Mouse (Mus musculus) gastrocnemius, adult 2 months (tissue): ENCODE measurements around the gene Maml2. TPM values are rescaled to one million over a fixed set of nuclear protein-coding genes. Genes with fewer than 3 reads are reported as not detected.

Source experiments
- DNase-seq: peaks from one replicate; pipeline ENCODE4 v3.0.0; 2022
- H3K27ac ChIP-seq: fragments of 200-600 bp; 2 replicates; pipeline ENCODE4 v1.8.1; 2022; ENCODE audit warnings: mild to moderate bottlenecking
- H3K4me3 ChIP-seq: fragments of 200-600 bp; 2 replicates; pipeline ENCODE4 v1.8.1; 2022; ENCODE audit warnings: mild to moderate bottlenecking, moderate library complexity
- CTCF ChIP-seq: fragments of 200-600 bp; IDR thresholded peaks from 2 replicates; pipeline ENCODE4 v1.8.1; 2022; ENCODE audit warnings: antibody characterized with exemption, mild to moderate bottlenecking, moderate library complexity
- intact Hi-C: fragments of 180-260 bp; cut with DNase I; formaldehyde crosslinking; loops from one replicate; pipeline ENCODE4 v1.15.1; 2025
- long read RNA-seq, 2 experiments: library from polyadenylated mRNA; stranded (forward); transcript quantifications; one replicate each; pipeline ENCODE4 v2.0.0; 2021
- total RNA-seq, 2 experiments: library from RNA; stranded (reverse); gene quantifications; 2 replicates each; pipeline ENCODE4 v1.2.3; 2021

Maml2 gene
- total RNA-seq = 1 to 10 TPM; 2.9 to 3.0 TPM
- long read RNA-seq, experiment 1 = 0 reads
- long read RNA-seq, experiment 2, partial matches to known transcripts = 0 of 1 reads
- long read RNA-seq, experiment 2, other reads (novel, unspliced or antisense) = 0 of 1 reads

DNA sequence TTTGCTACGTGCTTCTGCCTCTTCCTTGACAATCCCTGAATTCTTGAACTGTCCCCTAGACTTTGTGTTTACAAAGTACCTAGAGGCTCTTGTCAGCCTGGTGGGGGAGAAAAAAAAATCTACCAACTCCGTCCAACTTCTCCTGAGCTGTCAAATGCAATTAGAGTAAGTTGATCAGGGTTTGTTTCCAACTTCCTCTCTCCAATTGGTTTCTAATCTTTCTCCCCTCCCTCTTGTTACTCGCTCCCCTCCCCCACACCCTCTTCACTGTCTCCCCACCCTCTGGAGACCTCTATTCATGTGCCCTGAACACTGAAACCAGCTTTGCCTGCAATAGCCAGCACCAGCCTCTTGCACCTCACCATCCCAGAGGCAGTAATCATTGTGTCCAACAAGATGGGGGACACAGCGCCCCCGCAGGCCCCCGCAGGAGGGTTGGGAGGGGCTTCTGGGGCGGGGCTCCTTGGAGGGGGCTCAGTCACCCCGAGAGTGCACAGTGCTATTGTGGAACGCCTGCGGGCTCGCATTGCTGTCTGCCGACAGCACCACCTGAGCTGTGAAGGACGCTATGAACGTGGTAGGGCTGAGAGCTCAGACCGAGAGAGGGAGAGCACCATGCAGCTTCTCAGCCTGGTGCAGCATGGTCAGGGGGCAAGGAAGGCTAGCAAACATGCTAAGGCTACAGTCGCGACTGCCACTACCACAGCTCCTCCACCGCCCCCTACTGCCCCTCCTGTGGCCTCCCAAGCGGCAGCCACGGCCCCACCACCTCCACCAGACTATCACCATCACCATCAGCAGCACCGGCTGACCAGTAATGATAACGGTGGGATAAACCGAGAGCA is at the start of gene Maml2:
Maml2 (plus strand) TSS at position 290 of the 845 bp plus-strand sequence.
- DNase-seq = peak; percentile 64
- Histone ChIP-seq H3K27ac (peak within 1 kb of the TSS; percentile 86), H3K4me3 (peak within 1 kb of the TSS; percentile 86)
- TF ChIP-seq CTCF = peak; percentile 24
- intact Hi-C loops = loop anchor here (2.0 to 5.0 kb wide), 4 partner anchors 51 to 419 kb away; partner anchors contain the start of genes Ccdc82 and Jrkl

DNA sequence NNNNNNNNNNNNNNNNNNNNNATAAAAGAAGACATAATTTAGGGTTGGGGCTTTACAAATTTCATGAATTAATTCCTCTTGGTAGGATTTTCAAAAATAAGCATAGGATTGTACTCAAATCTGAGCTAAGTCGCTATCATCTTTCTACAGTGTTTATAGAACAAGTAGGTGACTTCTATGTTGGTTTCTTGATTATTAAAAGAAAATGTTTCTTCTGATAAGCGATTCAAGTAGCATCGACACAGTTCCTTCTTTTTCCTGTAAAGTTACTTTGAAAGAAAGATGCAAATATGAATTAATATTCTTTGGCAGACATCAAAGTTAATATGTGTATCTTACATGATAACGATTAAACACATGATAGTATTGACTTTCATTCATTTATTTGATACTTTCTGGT is 49.7 kb upstream of the Maml2 start:
- TF ChIP-seq CTCF = no peak
- Histone ChIP-seq H3K4me3 (no peak overlapping the region), H3K27ac (no peak overlapping the region)
- intact Hi-C loops = loop anchor here (5.0 to 10.0 kb wide), 2 partner anchors 49 to 577 kb away; partner anchors contain the start of genes Cep57, Fam76b and Maml2
- no peak for DNase-seq

DNA sequence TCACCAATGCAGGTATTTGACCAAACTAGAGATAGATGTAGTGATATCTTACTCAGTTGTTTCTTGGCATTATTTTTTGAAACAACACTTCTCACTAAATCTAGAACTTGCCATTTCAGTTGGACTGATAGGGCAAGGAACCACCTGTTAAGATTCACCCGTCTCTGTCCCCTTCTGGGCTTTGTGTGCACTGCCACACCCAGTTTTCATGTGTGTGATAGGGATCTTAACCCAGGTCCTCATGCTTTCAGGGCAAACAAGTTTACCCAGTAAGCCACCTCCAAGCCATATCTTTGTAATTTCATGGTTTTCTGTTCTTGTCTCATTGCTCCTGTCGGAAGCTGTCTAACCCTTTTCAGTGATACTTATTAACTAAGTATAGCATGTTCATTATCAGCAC is 46.5 kb upstream of the Maml2 start:
- DNase-seq = no peak
- no peak for TF ChIP-seq CTCF
- intact Hi-C loops = no loop called here

DNA sequence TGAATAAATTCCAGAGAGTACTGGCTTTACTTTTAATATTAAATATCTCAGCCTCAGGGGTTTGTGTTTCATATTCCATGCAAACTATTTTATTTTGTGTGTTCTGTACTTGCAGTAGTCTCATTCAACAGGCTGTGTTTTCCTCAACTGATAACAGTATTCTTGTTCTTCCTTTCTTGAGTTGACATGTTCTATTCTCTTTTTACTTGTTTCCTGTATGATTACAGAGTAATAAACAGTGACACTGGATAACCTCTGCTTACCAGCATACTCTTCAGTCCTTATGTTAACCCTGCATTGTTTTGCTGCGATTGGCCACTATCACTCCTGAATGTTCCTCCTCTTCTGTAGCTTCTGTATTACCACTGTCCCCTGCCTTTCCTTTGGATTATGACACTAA is 41.0 kb upstream of the Maml2 start:
- Histone ChIP-seq H3K4me3 (no peak overlapping the region), H3K27ac (no peak overlapping the region)
- DNase-seq = no peak
- intact Hi-C loops = no loop called here
- TF ChIP-seq CTCF = no peak

More for the DNA sequence above, 46.5 kb upstream of the Maml2 start:
- Histone ChIP-seq H3K27ac (no peak overlapping the region), H3K4me3 (no peak overlapping the region)

DNA sequence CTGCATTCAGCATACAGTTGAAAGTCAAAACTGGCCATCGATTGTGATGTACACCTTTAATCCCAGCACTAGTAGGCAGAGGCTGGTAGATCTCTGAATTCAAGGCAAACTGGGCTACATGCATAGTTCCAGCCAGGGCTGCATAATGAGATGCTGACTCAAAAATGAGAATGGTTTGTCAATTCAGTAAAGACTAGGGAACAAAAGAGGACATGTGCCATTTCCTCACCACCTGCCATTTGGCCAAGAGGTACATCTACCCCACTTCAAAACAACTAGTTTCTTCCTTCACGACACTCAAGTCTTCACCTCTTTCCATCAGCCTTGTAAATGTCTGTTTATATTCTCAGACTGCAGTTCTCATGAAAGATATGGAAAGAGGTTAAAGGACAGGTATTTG is 39.6 kb upstream of the Maml2 start:
- H3K27ac ChIP-seq = no peak overlapping the region
- no peak overlapping the region for H3K4me3 ChIP-seq
- TF ChIP-seq CTCF = no peak
- intact Hi-C loops = no loop called here
- DNase-seq = no peak

DNA sequence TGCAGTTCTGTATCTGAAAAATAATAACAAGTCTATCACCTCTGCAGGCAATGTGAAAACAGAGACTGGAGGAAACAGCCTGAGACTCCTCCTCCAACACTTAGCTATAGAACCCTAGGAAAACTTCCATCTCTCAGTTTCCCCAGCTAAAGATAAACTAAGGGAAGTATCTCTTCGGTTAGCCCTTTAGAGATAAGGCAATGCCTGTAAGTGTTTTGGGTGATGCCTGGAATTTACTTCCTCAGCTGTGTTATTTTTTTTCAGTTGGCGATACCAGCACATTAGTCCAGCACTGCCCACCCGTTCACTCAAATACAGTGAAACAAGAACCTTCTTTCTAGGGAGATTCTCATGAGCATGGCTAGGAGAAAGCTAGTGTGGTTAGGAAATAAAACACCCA is 36.8 kb upstream of the Maml2 start:
- Histone ChIP-seq H3K4me3 (no peak overlapping the region), H3K27ac (no peak overlapping the region)
- no peak for DNase-seq
- intact Hi-C loops = no loop called here
- no peak for TF ChIP-seq CTCF

DNA sequence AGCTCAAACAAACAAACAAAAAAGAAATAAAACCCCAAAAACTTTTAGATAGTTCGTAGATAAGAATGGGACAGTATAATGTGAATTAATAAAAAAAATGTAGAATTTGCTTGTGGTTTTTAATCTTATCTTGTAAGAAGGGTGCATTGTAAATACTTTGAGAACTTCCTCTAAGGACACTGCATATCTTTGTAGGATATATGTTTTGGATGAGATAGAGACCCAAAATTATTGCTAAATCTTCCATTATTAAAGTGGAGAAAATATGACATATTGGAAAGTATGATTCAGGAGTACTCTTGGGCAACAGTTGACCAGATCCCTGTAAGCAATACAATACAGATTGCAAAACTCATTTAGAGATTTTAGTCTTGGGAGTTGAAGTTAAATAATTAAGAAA is 24.5 kb upstream of the Maml2 start:
- Histone ChIP-seq H3K27ac (no peak overlapping the region), H3K4me3 (no peak overlapping the region)
- intact Hi-C loops = no loop called here
- no peak for DNase-seq
- no peak for TF ChIP-seq CTCF

DNA sequence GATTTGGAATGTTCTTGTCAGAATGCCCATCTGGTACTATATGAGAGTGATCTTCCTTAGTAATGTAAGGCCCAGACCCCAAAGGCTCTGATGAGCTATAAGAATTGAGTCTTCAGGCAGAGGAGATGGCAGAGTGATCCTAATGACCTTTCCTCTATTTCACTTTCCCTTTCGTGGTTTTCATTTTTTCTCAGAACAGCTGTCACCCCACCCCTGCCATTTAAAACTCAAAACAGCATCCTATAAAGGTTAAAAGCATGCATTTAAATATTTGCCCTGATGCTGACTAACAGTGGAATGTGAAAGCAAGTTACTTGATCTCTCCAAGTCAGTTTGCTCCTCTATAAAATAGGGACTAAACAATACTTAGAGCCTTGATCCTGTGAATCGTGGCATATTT is 10.3 kb upstream of the Maml2 start:
- no peak overlapping the region for H3K4me3 ChIP-seq
- no peak for TF ChIP-seq CTCF
- intact Hi-C loops = no loop called here
- no peak overlapping the region for H3K27ac ChIP-seq
- DNase-seq = no peak

DNA sequence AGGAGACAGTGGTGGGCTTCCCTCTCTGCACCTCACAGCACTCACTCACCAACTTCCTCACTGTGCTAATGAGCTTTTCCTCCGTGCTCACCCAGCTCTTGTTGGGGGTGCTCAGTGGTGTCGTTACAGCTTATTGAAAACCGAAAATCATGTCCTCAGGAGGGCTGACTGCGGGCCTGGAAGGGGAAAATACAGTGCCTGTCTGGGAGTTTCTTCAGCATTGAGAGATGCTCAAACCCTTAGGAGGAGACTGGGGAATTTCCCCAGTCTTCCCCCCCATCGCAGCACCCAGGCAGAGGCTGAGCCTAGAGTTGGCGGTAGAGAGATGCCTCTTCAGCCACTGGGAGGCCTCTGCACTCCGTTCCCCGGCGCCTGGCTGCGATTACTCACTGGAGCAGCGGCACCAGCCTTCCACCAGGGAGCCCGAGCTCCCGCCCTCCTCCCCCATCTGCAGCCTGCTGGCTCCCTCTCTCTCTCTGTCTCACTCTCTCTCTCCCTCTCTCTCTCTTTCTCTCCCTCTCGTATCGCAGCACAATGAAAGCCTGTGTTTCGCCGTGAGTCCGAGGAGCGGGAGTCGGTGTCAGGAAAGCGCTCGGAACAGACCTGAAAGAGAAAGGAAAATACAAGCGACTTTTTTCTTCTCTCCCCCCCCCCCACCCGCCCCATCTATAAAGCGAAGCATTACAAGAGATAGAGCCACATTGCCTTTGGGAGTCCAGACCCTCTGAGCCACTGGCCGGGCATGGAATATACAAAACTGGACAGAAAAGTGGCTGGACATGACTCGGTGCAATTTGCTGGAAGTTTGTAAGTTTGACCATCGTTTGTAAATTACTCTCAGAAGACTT is 1.3 kb upstream of the Maml2 start:
- peak; percentile 94 for DNase-seq
- peak; percentile 86 for TF ChIP-seq CTCF
- Histone ChIP-seq H3K4me3 (peak overlapping the region; percentile 86), H3K27ac (peak overlapping the region; percentile 86)
- intact Hi-C loops = loop anchor here (2.0 to 5.0 kb wide), 4 partner anchors 49 to 421 kb away; partner anchors contain the start of genes Ccdc82 and Jrkl

DNA sequence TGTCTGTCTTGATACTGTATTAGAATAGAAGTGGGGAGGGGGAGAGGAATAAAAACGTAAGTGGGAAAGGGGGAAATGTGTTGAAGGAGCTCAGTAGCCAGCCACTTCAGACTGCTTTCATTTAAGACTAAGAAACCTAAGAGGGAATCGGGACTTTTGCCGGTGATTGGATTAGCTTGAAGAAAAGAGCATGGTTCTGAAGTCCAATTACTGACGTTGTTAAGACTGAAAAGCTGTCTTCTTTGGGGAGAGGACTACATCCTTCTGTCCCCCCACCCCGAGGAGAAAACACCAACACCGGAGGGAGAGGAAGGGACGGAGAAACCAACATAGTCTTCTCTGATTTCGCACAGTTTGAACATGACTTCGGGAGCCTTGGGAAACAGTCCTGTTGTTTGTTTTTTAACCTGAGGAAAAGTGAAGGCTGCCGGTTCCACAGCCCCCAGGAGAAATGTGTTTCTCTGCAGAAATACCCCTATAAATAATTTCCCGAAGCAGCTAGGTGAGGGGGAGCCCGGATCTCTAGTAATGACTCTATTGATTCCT is 562 bp upstream of the Maml2 start:
- intact Hi-C loops = loop anchor here (2.0 to 5.0 kb wide), 4 partner anchors 50 to 420 kb away; partner anchors contain the start of genes Ccdc82 and Jrkl
- no peak for TF ChIP-seq CTCF
- no peak for DNase-seq
- Histone ChIP-seq H3K27ac (peak overlapping the region; percentile 86), H3K4me3 (peak overlapping the region; percentile 86)

DNA sequence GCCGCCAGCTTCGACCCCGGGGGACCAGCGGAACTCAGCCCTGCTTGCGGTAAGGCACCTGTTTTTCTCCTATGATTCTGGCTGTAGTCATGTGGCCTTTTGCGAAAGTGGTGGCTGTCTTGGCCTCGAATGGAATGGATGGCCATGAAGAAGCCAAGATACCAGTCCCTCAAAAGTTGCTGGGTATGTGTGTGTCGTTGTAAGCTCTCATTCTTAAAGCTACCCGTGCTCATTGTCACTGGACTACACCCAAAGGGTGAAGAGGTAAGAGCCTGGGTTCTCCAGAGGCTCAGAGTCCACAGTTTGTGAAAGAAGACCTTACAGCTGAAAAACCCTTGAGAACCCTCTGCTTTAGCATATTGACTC is 739 bp downstream of the Maml2 start:
- DNase-seq = no peak
- intact Hi-C loops = loop anchor here (5.0 kb wide), 3 partner anchors 51 to 419 kb away; partner anchors contain the start of genes Ccdc82 and Jrkl
- no peak for TF ChIP-seq CTCF
- H3K4me3 ChIP-seq = peak overlapping the region; percentile 86
- H3K27ac ChIP-seq = peak overlapping the region; percentile 86

DNA sequence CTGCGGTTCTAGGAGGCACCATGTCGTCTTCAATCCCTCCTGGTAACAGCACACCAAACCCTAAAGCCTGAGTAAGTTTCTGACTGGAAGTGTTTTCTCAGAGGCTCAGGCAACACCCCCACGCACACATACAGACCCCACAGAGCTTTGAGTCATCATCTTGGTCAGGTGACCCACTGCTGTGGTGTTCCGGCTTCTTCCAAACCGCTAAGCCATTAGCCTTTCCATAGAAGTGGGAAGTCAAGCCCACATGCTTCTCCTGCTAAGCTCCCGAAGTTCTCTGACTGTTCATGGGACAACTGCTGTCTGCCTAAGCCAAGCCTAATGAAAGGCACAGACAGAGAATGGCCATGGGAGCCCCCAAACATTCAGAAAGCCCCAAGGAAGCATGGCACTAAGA is 1.4 kb downstream of the Maml2 start:
- H3K4me3 ChIP-seq = peak overlapping the region; percentile 86
- peak overlapping the region; percentile 86 for H3K27ac ChIP-seq
- DNase-seq = no peak
- TF ChIP-seq CTCF = no peak
- intact Hi-C loops = loop anchor here (5.0 kb wide), 3 partner anchors 52 to 418 kb away; partner anchors contain the start of genes Ccdc82 and Jrkl
